Mouse (Mus musculus) embryonic facial prominence, embryonic 11.5 days (tissue): ENCODE measurements at regions not wholly inside any gene's neighbourhood (a gene's known extent, or its start where the extent isn't known, plus 50 kb on each side); places are given as distances from the start of the nearest gene placed in this dataset.

ENCODE experiments used
- ATAC-seq: fragments of 200-750 bp; cut with Nextera tagmentation; replicated peaks from 2 replicates; pipeline ENCODE4 v1.8.0; 2017; ENCODE audit warnings: low read depth; ENCODE audit not compliant: insufficient number of reproducible peaks, low FRiP score, low TSS enrichment
- DNase-seq: peaks from one replicate; pipeline ENCODE4 v3.0.0-alpha.2; 2015; ENCODE audit warnings: low spot score
- H3K27ac ChIP-seq: fragments of 300-500 bp; sonication (generic); replicated peaks from 2 replicates; pipeline ENCODE4 v1.5.1; 2014; ENCODE audit warnings: mild to moderate bottlenecking, low read depth, low read length, control low read depth
- H3K27me3 ChIP-seq: fragments of 300-500 bp; sonication (generic); 2 replicates; pipeline ENCODE4 v1.6.1; 2014; ENCODE audit warnings: mild to moderate bottlenecking, low read length, moderate library complexity, mixed read lengths; ENCODE audit not compliant: control insufficient read depth, insufficient read depth
- H3K36me3 ChIP-seq: fragments of 300-500 bp; sonication (generic); replicated peaks from 2 replicates; pipeline ENCODE4 v1.6.1; 2014; ENCODE audit warnings: low read depth, mild to moderate bottlenecking, low read length, moderate library complexity, mixed read lengths; ENCODE audit not compliant: control insufficient read depth, insufficient read depth
- H3K4me1 ChIP-seq: fragments of 300-500 bp; sonication (generic); 2 replicates; pipeline ENCODE4 v1.6.1; 2014; ENCODE audit warnings: low read length, mixed read lengths; ENCODE audit not compliant: control insufficient read depth, insufficient read depth
- H3K4me2 ChIP-seq: fragments of 300-500 bp; sonication (generic); 2 replicates; pipeline ENCODE4 v1.6.1; 2014; ENCODE audit warnings: low read depth, mild to moderate bottlenecking, control low read depth, low read length, moderate library complexity
- H3K4me3 ChIP-seq: fragments of 300-500 bp; sonication (generic); 2 replicates; pipeline ENCODE4 v1.5.1; 2014; ENCODE audit warnings: low read depth, low read length, control low read depth
- H3K9ac ChIP-seq: fragments of 300-500 bp; sonication (generic); replicated peaks from 2 replicates; pipeline ENCODE4 v1.6.1; 2014; ENCODE audit warnings: mild to moderate bottlenecking, control low read depth, low read length
- H3K9me3 ChIP-seq: fragments of 300-500 bp; sonication (generic); replicated peaks from 2 replicates; pipeline ENCODE4 v1.6.1; 2016; ENCODE audit warnings: mild to moderate bottlenecking, low read length, inconsistent platforms, mixed read lengths; ENCODE audit not compliant: control insufficient read depth
- WGBS: fragments of 180-500 bp; shearing (Covaris S2); extraction: QIAGEN DNeasy Blood & Tissue Kit; methylation state at CpG from one replicate; pipeline ENCODE4 v1.1.7; 2014; 5-methylcytosine and 5-hydroxymethylcytosine counted together

DNA sequence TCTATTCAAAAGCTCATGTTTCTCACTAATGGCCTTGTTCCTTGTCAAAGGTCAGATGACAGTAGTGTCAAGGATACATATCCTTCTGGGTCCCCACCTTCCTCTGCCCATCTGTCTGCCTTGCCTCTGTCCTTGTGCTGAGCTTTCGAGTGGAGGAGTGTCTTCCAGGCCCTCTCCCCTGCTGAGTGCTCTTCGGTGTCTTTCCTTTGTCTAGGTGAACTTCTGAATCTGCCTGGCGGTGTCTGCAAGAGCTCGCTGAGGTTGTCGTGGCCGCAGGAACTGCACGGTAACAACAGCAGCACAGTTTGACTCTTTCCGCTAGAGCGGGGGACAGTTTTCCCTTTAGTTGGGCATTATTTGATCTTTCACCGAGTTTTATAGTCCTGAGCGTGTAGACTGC, 111.7 kb downstream of the Kif26a start:
- no peak overlapping the region for H3K9ac ChIP-seq
- WGBS: 29% methylated on average over 11 of the region's 11 CpGs
- no peaks in the 10 kb centered on the region for H3K27me3 ChIP-seq
- ATAC-seq (no peak), DNase-seq (no peak)
- no peaks in the 10 kb centered on the region for H3K36me3 ChIP-seq
- no peaks in the 10 kb centered on the region for H3K4me1 ChIP-seq
- H3K9me3 ChIP-seq: no peaks in the 10 kb centered on the region
- H3K4me2 ChIP-seq: no peak overlapping the region
- H3K27ac ChIP-seq: no peak overlapping the region
- H3K4me3 ChIP-seq: no peak overlapping the region

DNA sequence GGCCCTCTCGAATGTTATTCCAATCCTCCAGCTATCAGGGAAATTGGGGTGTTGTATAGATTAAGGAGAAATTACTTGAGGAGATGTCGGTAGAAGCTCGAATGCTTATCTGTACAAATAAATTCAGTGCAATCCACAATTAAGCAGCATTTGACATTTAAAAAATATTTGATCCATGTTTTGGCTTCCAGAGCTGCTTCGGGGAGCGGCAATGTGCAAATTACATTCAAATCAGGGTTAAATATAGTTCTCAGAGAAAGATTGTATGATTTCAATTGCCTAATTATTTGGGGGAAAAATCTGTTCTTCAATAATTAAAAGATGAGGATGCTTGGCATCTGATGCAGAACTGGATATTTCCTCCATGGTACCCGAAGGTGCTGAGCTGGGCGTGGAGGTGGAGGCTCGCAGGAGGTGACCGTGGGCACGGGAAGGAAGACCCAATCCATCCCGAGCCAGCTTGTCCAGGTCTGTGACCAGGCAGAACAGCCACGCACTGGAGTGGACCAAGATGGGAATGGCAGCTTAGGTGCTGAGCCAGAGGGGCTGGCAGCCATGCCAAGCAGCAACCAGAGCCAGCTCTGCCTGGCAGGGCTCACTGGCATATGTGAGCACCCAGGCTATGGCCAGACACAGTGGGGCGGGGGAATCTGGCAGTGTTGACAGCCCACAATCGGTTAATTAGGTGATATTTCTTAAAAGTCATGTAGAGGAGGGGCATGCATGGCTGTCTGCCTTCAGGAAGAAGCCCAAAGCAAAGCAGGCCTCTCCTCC, 117.5 kb downstream of the Kif26a start:
- H3K36me3 ChIP-seq: no peaks in the 10 kb centered on the region
- DNase-seq (no peak), ATAC-seq (no peak)
- H3K4me1 ChIP-seq: no peaks in the 10 kb centered on the region
- H3K27me3 ChIP-seq: no peaks in the 10 kb centered on the region
- H3K27ac ChIP-seq: no peak overlapping the region
- 87% methylated on average over 14 of the region's 14 CpGs for WGBS
- H3K4me2 ChIP-seq: no peak overlapping the region
- no peak overlapping the region for H3K9ac ChIP-seq
- no peaks in the 10 kb centered on the region for H3K9me3 ChIP-seq
- H3K4me3 ChIP-seq: no peak overlapping the region

DNA sequence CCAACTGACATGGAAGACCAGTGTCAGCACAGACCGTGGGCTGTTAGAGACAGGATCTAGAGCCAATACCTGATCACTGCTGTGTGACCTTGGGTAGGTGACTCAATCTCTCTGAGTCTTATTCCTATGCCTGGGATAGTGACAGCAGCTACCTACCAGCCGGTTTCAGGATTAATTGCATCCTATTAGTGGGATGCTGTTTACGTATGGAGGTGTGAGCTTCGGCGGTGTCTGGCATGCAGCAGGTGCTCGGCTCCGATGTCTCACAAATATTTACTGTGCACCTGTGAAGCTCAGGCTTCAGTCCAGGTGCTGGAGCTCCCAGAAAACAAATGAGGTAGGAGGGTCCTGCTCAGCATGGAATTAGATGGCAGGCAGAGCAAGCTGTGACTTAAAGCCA, 118.2 kb downstream of the Kif26a start:
- Histone ChIP-seq H3K36me3 (no peaks in the 10 kb centered on the region), H3K9ac (no peak overlapping the region), H3K4me2 (no peak overlapping the region), H3K27me3 (no peaks in the 10 kb centered on the region), H3K4me1 (no peaks in the 10 kb centered on the region), H3K27ac (no peak overlapping the region), H3K9me3 (no peaks in the 10 kb centered on the region), H3K4me3 (no peak overlapping the region)
- ATAC-seq (no peak), DNase-seq (no peak)
- WGBS: 83% methylated on average over 7 of the region's 7 CpGs

DNA sequence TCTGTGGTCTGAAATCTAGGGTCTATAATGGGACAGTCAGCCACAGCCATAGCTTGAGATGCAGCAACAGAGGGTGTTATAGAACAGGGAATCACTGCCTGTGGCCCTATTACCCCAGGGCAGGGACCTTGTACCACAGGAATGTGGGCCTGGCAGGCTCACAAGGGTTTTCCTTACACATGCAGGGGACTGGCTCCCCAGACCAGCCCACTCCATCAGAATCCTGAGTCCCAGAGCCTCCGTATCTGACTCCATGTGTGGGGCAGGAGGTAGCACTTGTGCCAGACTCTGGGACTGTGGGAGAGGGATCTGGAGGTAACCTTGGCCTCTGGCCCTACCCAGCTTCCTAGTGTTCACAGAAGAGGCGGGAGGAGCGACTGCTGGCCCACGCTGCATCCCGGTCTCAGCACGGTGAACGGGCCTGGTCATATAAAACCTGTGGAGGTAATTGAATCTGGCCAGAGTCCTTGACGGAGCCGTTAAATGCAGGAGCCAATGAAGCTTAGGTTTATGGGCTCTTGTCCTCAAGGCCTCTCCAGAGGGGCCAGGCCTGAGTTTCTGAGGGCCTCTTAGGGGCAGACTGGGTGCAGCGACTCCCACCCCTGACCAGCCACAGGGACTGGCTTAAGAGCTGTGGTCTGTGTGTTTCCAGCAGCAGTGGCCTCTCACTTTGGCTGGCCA, 119.4 kb downstream of the Kif26a start:
- no peaks in the 10 kb centered on the region for H3K36me3 ChIP-seq
- no peak overlapping the region for H3K27ac ChIP-seq
- no peaks in the 10 kb centered on the region for H3K27me3 ChIP-seq
- H3K4me2 ChIP-seq: no peak overlapping the region
- H3K4me1 ChIP-seq: no peaks in the 10 kb centered on the region
- 50% methylated on average over 10 of the region's 10 CpGs for WGBS
- no peaks in the 10 kb centered on the region for H3K9me3 ChIP-seq
- ATAC-seq (no peak), DNase-seq (no peak)
- H3K4me3 ChIP-seq: no peak overlapping the region
- H3K9ac ChIP-seq: no peak overlapping the region

DNA sequence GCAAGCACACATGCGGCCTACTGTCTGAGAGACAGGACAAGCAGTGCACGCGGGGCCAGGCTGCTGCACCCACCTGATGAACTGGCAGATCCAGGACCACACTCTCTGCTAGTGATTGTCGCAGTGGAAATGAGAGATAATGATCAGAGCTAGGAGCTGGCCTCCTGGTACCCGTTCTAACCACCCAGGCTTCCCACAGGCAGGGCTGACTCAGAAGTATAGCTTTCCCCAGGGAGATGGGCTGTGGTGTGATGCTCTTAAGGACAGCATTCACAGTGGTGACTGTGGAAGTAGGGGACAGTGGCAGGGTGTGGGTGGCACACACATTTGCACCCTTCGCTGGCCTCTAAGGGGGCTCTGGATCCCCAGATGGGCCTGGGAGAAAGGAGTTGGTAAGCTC, 128.0 kb downstream of the Kif26a start:
- WGBS: 76% methylated on average over 6 of the region's 6 CpGs
- no peak overlapping the region for H3K9ac ChIP-seq
- H3K27me3 ChIP-seq: no peaks in the 10 kb centered on the region; the same call in 1 of the 2 replicates
- H3K27ac ChIP-seq: no peak overlapping the region
- H3K4me2 ChIP-seq: no peak overlapping the region
- no peaks in the 10 kb centered on the region for H3K9me3 ChIP-seq
- no peak overlapping the region for H3K4me3 ChIP-seq
- no peaks in the 10 kb centered on the region for H3K36me3 ChIP-seq
- peaks cover 4% of the 10 kb centered on the region for H3K4me1 ChIP-seq
- ATAC-seq: no peak
- DNase-seq: no peak

DNA sequence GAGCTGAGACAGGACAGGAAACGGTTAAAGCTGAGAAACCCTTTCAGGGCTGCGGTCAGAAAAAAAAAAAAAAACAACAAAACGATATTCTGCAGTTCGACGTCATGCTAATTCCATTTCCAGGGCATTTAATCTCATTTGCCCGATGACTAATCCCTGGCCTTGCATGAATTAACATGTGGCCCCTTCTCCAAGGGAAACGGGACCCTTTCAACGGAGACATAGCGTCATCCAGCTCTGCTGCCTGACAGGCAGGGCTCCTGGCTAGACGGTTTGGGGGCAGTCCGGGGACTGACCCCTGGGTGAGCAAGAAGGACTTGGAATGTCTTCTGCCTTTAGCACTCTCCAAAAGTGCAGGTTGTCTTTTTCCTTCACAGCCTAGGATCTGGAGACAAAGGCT, 128.7 kb downstream of the Kif26a start:
- no peaks in the 10 kb centered on the region for H3K9me3 ChIP-seq
- no peak overlapping the region for H3K4me3 ChIP-seq
- H3K4me2 ChIP-seq: no peak overlapping the region; the same call in 1 of the 2 replicates
- ATAC-seq (no peak), DNase-seq (no peak)
- H3K27me3 ChIP-seq: no peaks in the 10 kb centered on the region; the same call in 1 of the 2 replicates
- H3K9ac ChIP-seq: no peak overlapping the region
- H3K36me3 ChIP-seq: no peaks in the 10 kb centered on the region
- H3K27ac ChIP-seq: no peak overlapping the region
- WGBS: 19% methylated on average over 11 of the region's 11 CpGs
- H3K4me1 ChIP-seq: peaks cover 4% of the 10 kb centered on the region

DNA sequence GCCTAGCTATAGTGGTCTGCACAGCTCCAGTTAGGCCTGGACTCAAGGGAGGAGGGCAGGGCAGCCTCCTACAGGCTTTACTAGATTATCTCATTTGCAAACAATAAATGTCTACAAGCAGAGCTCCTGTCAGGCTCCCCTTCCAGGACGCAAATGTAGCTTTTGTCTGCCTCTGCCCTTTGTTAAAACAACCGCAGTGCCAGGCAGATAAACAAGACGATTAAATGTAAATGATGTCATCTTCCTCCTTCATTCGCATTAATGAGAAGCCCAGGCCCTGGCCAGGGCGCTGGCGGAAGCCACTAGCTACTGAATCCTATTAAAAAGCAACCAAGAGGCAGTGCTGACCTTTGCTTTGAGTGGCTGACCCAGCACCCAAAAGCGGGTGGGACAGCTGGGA, 130.6 kb downstream of the Kif26a start:
- ATAC-seq (no peak), DNase-seq (no peak)
- no peaks in the 10 kb centered on the region; the same call in 1 of the 2 replicates for H3K27me3 ChIP-seq

DNA sequence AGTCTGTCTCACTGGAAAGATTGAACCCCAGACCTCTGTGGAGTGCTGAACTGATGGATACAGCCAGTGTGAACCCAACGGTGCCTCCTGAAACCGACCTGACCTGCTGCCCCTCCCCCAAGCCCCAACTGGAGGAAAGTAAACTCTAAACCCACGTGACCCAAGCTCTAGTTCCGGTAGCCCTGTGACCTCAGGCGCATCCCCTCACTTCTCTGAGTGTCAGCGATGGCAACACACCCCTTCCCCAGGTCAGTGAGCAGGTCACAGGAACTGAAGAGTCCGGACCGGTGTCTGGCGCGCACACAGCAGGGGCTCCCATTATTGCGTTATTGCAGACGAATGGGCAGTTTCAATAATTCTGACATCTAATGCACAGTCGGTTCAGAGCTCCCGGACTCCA, 131.5 kb downstream of the Kif26a start:
- 30% methylated on average over 14 of the region's 14 CpGs for WGBS
- H3K4me3 ChIP-seq: no peak overlapping the region
- H3K27ac ChIP-seq: no peak overlapping the region
- no peak for DNase-seq
- no peak overlapping the region for H3K4me2 ChIP-seq
- H3K27me3 ChIP-seq: no peaks in the 10 kb centered on the region; the same call in 1 of the 2 replicates
- H3K36me3 ChIP-seq: no peaks in the 10 kb centered on the region
- H3K4me1 ChIP-seq: peaks cover 4% of the 10 kb centered on the region
- no peaks in the 10 kb centered on the region for H3K9me3 ChIP-seq
- ATAC-seq: no peak
- H3K9ac ChIP-seq: no peak overlapping the region

More for the DNA sequence above, 130.6 kb downstream of the Kif26a start:
- WGBS: 34% methylated on average over 7 of the region's 7 CpGs
- Histone ChIP-seq H3K27ac (no peak overlapping the region), H3K36me3 (no peaks in the 10 kb centered on the region), H3K9me3 (no peaks in the 10 kb centered on the region), H3K4me1 (peaks cover 4% of the 10 kb centered on the region), H3K9ac (no peak overlapping the region), H3K4me2 (no peak overlapping the region), H3K4me3 (no peak overlapping the region)
